Mouse (Mus musculus) myocyte (in vitro differentiated cells): ENCODE measurements at regions not wholly inside any gene's neighbourhood (a gene's known extent, or its start where the extent isn't known, plus 50 kb on each side); places are given as distances from the start of the nearest gene placed in this dataset.

Source experiments
- CEBPB ChIP-seq: IDR thresholded peaks from 2 replicates; pipeline ENCODE4 v1.6.1; 2011; ENCODE audit warnings: mild to moderate bottlenecking, moderate library complexity; ENCODE audit not compliant: poor library complexity, insufficient read depth, severe bottlenecking
- E2F4 ChIP-seq: IDR thresholded peaks from one replicate; pipeline ENCODE4 v1.6.1; 2011; ENCODE audit warnings: mild to moderate bottlenecking, control low read depth, moderate library complexity; ENCODE audit not compliant: insufficient read depth
- MAX ChIP-seq: IDR thresholded peaks from one replicate; pipeline ENCODE4 v1.6.1; 2011; ENCODE audit warnings: low read depth, mild to moderate bottlenecking, control low read depth
- MYOD1 ChIP-seq, 3 experiments: IDR thresholded peaks; one replicate each; pipeline ENCODE4 v1.6.1; 2011; ENCODE audit warnings: control low read depth in 2 of 3, low read depth in 2 of 3, mild to moderate bottlenecking in 2 of 3, moderate library complexity in 1 of 3; ENCODE audit not compliant: insufficient read length in 2 of 3, control insufficient read depth in 1 of 3
- MYOG ChIP-seq, 3 experiments: IDR thresholded peaks; one replicate each; pipeline ENCODE4 v1.6.1; 2011; ENCODE audit warnings: control low read depth in 2 of 3, low read depth in 2 of 3, mild to moderate bottlenecking in 2 of 3; ENCODE audit not compliant: insufficient read length in 2 of 3, control insufficient read depth in 1 of 3, insufficient read depth in 1 of 3
- POLR2A ChIP-seq: IDR thresholded peaks from one replicate; pipeline ENCODE4 v1.6.1; 2011; ENCODE audit warnings: low read depth, mild to moderate bottlenecking, control low read depth, moderate library complexity; ENCODE audit not compliant: insufficient read length
- POLR2AphosphoS2 ChIP-seq: IDR thresholded peaks from one replicate; pipeline ENCODE4 v1.6.1; 2011; ENCODE audit warnings: low read depth, control low read depth; ENCODE audit not compliant: insufficient read length
- REST ChIP-seq: IDR thresholded peaks from one replicate; pipeline ENCODE4 v1.6.1; 2011; ENCODE audit warnings: mild to moderate bottlenecking, control low read depth, moderate library complexity; ENCODE audit not compliant: insufficient read depth, insufficient read length
- SRF ChIP-seq: IDR thresholded peaks from one replicate; pipeline ENCODE4 v1.6.1; 2011; ENCODE audit warnings: low read depth; ENCODE audit not compliant: control insufficient read depth, insufficient read length
- TCF12 ChIP-seq: IDR thresholded peaks from one replicate; pipeline ENCODE4 v1.6.1; 2011; ENCODE audit warnings: mild to moderate bottlenecking, control low read depth; ENCODE audit not compliant: poor library complexity, insufficient read depth, severe bottlenecking
- TCF3 ChIP-seq: IDR thresholded peaks from one replicate; pipeline ENCODE4 v1.6.1; 2011; ENCODE audit warnings: low read depth, control low read depth; ENCODE audit not compliant: insufficient read length
- USF1 ChIP-seq: IDR thresholded peaks from one replicate; pipeline ENCODE4 v1.6.1; 2011; ENCODE audit warnings: low read depth, mild to moderate bottlenecking, control low read depth, moderate library complexity

GRCm38 (mm10) chr15:8896856-8897255, 70.9 kb upstream of the Ranbp3l start:
- TF ChIP-seq POLR2A (no peak), POLR2AphosphoS2 (no peak), USF1 (no peak), TCF3 (no peak), MYOG (IDR thresholded peaks at IDR 0.05; ENCODE audit: control insufficient read depth in 1 of 3, insufficient read depth in 1 of 3, insufficient read length in 2 of 3, low read depth in 2 of 3) (no peak), MAX (no peak), SRF (no peak), E2F4 (no peak), TCF12 (no peak), CEBPB (no peak), MYOD1 (IDR thresholded peaks at IDR 0.05; ENCODE audit: control insufficient read depth in 1 of 3, insufficient read length in 2 of 3, low read depth in 2 of 3) (no peak), REST (no peak)
